Mouse (Mus musculus) intestine, embryonic 16.5 days (tissue): ENCODE results near the gene Tecr. TPM values are rescaled to one million over a fixed set of nuclear protein-coding genes. Genes with fewer than 3 reads are reported as not detected.
"Not testable (repeated sequence)": the region's sequence is repeated elsewhere in the genome, so short reads cannot be mapped to it uniquely, and the experiment has no call there.

Experiments
- ATAC-seq: fragments of 200-750 bp; cut with Nextera tagmentation; 2 replicates; pipeline ENCODE4 v1.8.0; 2017; ENCODE audit warnings: moderate TSS enrichment, moderate library complexity
- H3K27ac ChIP-seq: fragments of 300-500 bp; sonication (generic); 2 replicates; pipeline ENCODE4 v1.5.1; 2014; ENCODE audit warnings: mild to moderate bottlenecking, low read length
- H3K27me3 ChIP-seq: fragments of 300-500 bp; sonication (generic); replicated peaks from 2 replicates; pipeline ENCODE4 v1.6.1; 2014; ENCODE audit warnings: low read length, control low read depth, mixed read lengths; ENCODE audit not compliant: control insufficient read depth, insufficient read depth
- H3K36me3 ChIP-seq: fragments of 300-500 bp; sonication (generic); 2 replicates; pipeline ENCODE4 v1.6.1; 2014; ENCODE audit warnings: low read length, control low read depth; ENCODE audit not compliant: control insufficient read depth, insufficient read depth
- H3K4me1 ChIP-seq: fragments of 300-500 bp; sonication (generic); 2 replicates; pipeline ENCODE4 v1.6.1; 2014; ENCODE audit warnings: low read length, control low read depth, mixed read lengths; ENCODE audit not compliant: control insufficient read depth, insufficient read depth
- H3K4me2 ChIP-seq: fragments of 300-500 bp; sonication (generic); 2 replicates; pipeline ENCODE4 v1.6.1; 2014; ENCODE audit warnings: low read depth, low read length, control low read depth
- H3K4me3 ChIP-seq: fragments of 300-500 bp; sonication (generic); 2 replicates; pipeline ENCODE4 v1.5.1; 2014; ENCODE audit warnings: mild to moderate bottlenecking, low read length
- H3K9ac ChIP-seq: fragments of 300-500 bp; sonication (generic); 2 replicates; pipeline ENCODE4 v1.6.1; 2014; ENCODE audit warnings: low read depth, low read length
- H3K9me3 ChIP-seq: fragments of 300-500 bp; sonication (generic); 2 replicates; pipeline ENCODE4 v1.6.1; 2016; ENCODE audit warnings: low read length, control low read depth; ENCODE audit not compliant: control insufficient read depth
- WGBS: fragments of 180-500 bp; shearing (Covaris S2); extraction: QIAGEN DNeasy Blood & Tissue Kit; methylation state at CpG from one replicate; pipeline ENCODE4 v1.1.7; 2014; 5-methylcytosine and 5-hydroxymethylcytosine counted together
- polyA plus RNA-seq: library from polyadenylated mRNA; unstranded; fragments of >200 nt; fragmentation: Nextera tagmentation; extraction: Ambion mirVana; gene quantifications from 2 replicates; pipeline ENCODE4 v1.2.1, GENCODE M21; 2015

Gene Tecr
- polyA plus RNA-seq, 1 experiment from 2014 or later: 691 TPM

DNA sequence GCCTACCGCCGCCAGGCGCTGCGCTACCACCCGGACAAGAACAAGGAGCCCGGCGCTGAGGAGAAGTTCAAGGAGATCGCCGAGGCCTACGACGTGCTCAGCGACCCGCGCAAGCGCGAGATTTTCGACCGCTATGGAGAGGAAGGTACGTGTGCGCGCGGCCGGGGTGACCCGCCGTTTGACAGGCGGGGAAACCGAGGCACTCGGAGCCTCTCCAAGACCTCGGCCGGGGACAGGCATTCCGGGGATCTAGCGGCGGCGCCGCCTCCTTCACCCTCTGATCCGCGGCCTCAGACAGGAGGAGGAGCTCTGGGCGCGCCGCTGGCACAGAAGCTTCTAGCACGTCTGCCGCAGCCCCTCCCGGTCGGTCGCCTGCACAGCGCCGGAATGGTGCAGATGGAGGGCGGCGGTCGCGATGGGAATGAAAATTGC lies 643 bp upstream of the Tecr start:
- peaks cover 15% of the 10 kb centered on the region for H3K36me3 ChIP-seq
- H3K27ac ChIP-seq: peak overlapping the region; percentile 99
- H3K9ac ChIP-seq: peak overlapping the region; percentile 93
- H3K9me3 ChIP-seq: no peaks in the 10 kb centered on the region
- no peaks in the 10 kb centered on the region for H3K27me3 ChIP-seq
- ATAC-seq: peak; percentile 82
- peak overlapping the region; percentile 79 for H3K4me3 ChIP-seq
- H3K4me1 ChIP-seq: peaks cover 20% of the 10 kb centered on the region
- H3K4me2 ChIP-seq: peak overlapping the region; percentile 85
- 0% methylated on average over 51 of the region's 51 CpGs for WGBS

DNA sequence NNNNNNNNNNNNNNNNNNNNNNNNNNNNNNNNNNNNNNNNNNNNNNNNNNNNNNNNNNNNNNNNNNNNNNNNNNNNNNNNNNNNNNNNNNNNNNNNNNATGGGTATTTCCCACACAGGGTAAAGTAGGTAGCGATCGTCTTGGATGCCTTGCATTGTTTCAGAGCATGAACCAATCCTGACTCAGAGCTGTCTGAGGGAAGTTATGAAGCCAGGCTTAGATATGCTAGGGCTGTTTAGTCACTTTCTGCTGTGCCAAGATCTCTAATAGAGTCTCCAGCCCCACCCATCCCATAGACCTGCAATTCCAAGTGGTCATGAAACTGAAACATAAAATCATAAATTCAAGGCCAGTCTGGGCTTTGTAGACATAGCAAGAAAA lies 5.1 kb downstream of the Tecr start:
- Histone ChIP-seq H3K4me2 (no peak overlapping the region), H3K36me3 (no peaks in the 10 kb centered on the region), H3K4me3 (no peak overlapping the region), H3K27me3 (no peaks in the 10 kb centered on the region), H3K27ac (peak overlapping the region; percentile 53), H3K9me3 (no peaks in the 10 kb centered on the region), H3K9ac (no peak overlapping the region), H3K4me1 (peaks cover 4% of the 10 kb centered on the region; the same call in 1 of the 2 replicates)
- WGBS: 62% methylated on average over 2 of the region's 2 CpGs
- peak; percentile 64 for ATAC-seq

DNA sequence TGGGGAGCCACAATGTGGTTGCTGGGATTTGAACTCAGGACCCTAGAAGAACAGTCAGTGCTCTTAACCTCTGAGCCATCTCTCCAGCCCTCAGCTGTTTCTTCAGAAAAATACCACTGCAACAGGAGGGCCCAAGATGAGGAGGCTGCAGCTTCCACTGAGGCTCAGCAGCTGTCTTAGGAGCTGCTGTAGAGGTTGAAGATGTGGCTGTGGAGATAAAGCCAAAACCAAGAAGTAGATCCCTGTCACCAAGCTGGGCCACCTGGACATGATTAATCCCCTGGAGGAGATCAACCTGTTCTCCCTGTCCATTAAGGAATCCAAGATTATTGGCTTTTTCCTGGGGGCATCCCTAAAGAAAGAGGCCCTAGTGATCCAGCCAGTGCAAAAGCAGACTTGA lies 8.0 kb downstream of the Tecr start:
- ATAC-seq: no peak
- Histone ChIP-seq H3K27me3 (no peaks in the 10 kb centered on the region), H3K4me2 (no peak overlapping the region), H3K9ac (no peak overlapping the region), H3K9me3 (no peaks in the 10 kb centered on the region), H3K36me3 (no peaks in the 10 kb centered on the region), H3K4me1 (peaks cover under 1% of the 10 kb centered on the region; the same call in 1 of the 2 replicates), H3K27ac (no peak overlapping the region), H3K4me3 (no peak overlapping the region)

- ATAC-seq: no peak
- H3K9me3 ChIP-seq: no peaks in the 10 kb centered on the region
- no peaks in the 10 kb centered on the region for H3K36me3 ChIP-seq
- H3K4me3 ChIP-seq: no peak overlapping the region
- H3K27ac ChIP-seq: no peak overlapping the region
- WGBS: 19% methylated on average over 1 of the region's 1 CpGs
- H3K4me2 ChIP-seq: no peak overlapping the region
- peaks cover 5% of the 10 kb centered on the region for H3K4me1 ChIP-seq
- no peaks in the 10 kb centered on the region for H3K27me3 ChIP-seq
- no peak overlapping the region for H3K9ac ChIP-seq
Measured at GRCm38 (mm10) chr8:83598146-83598545, 9.6 kb downstream of the Tecr start.

GRCm38 (mm10) chr8:83596369-83596768 lies 11.4 kb downstream of the Tecr start:
- 26% methylated on average over 3 of the region's 3 CpGs for WGBS
- Histone ChIP-seq H3K4me3 (no peak overlapping the region), H3K9ac (no peak overlapping the region), H3K27me3 (no peaks in the 10 kb centered on the region), H3K27ac (no peak overlapping the region), H3K4me1 (peaks cover 17% of the 10 kb centered on the region), H3K9me3 (no peaks in the 10 kb centered on the region), H3K4me2 (no peak overlapping the region), H3K36me3 (no peaks in the 10 kb centered on the region)
- ATAC-seq: no peak

- Histone ChIP-seq H3K27ac (peak overlapping the region; percentile 90), H3K9ac (peak overlapping the region; percentile 76), H3K4me3 (peak overlapping the region; percentile 86), H3K4me2 (peak overlapping the region; percentile 75), H3K4me1 (peaks cover 20% of the 10 kb centered on the region)
- 49% methylated on average over 3 of the region's 3 CpGs for WGBS
- ATAC-seq, H3K9me3 ChIP-seq, H3K27me3 ChIP-seq, H3K36me3 ChIP-seq: not testable (repeated sequence)
Measured at GRCm38 (mm10) chr8:83595050-83595345, 12.8 kb downstream of the Tecr start.

DNA sequence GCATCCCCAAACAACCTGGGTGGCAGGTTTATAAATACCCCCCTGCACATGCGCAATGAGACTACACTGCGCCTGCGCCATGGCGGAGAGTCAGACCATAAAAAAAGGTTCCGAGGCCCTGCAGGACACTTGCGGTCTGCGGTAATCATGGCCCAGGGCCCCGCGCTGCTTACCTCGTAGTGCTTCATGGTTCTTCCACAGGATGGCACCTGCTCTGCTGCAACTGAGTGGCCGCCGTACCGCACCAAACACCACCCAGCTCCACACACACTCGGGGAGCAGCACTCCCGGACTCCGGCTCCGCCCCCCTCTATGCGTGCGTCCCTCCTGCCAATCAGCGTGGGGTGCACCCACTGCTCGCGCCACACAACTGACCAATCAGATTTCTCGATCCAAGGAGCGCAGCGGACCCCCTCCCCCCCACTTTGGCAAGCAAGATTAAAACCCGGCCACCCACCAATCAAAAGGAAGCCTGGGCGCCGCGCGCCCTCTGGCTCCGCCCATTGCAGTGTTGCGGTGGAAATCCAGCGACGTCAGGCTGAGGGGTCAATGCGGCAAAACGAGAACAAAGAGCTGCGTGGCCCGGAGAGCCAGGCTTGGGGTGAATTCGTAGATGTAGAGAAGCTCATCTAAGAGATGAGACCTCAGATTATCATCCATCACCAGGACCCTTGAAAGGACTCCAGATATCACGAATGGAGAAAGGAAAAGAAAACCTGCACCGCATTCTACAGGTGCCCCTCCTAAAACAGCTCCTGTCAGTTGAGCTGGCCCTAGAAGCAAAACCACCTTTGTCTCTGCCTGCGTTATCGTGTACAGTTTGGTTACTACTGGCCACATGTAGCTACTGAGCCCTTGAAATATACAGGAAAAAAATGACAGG lies 13.4 kb downstream of the Tecr start:
- WGBS: under 1% methylated on average over 43 of the region's 43 CpGs
- Histone ChIP-seq H3K36me3 (no peaks in the 10 kb centered on the region), H3K27me3 (no peaks in the 10 kb centered on the region), H3K9me3 (no peaks in the 10 kb centered on the region), H3K27ac (peak overlapping the region; percentile 92), H3K4me1 (peaks cover 22% of the 10 kb centered on the region), H3K4me2 (peak overlapping the region; percentile 79), H3K9ac (peak overlapping the region; percentile 90), H3K4me3 (peak overlapping the region; percentile 86)
- ATAC-seq: peak; percentile 99

GRCm38 (mm10) chr8:83593325-83594166 lies 14.2 kb downstream of the Tecr start:
- Histone ChIP-seq H3K4me3 (peak overlapping the region; percentile 86), H3K36me3 (no peaks in the 10 kb centered on the region), H3K9me3 (no peaks in the 10 kb centered on the region), H3K27me3 (no peaks in the 10 kb centered on the region), H3K4me1 (peaks cover 26% of the 10 kb centered on the region), H3K27ac (peak overlapping the region; percentile 92), H3K9ac (peak overlapping the region; percentile 90), H3K4me2 (peak overlapping the region; percentile 79)
- WGBS: 3% methylated on average over 22 of the region's 22 CpGs
- peak; percentile 52 for ATAC-seq

DNA sequence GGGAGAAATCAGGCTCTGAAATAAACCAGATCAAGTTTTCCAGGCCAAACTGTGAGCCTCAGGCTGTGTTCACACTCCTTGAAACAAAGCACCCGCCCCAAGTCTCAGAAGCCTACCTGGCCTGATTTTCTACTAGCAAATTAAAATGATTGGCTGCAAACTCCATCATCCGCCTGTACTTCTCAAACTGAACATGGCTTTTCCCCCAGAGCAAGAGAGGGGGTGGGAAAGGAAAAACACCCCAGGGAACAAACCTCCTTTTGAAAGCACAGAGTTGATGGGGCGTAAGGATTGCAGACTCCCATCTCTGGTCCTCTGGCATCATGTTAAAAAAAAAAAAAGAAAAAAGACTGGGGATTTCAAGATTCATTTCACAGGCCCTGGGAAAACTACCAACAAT lies 15.1 kb downstream of the Tecr start:
- ATAC-seq: no peak
- H3K36me3 ChIP-seq: no peaks in the 10 kb centered on the region
- 46% methylated on average over 3 of the region's 3 CpGs for WGBS
- no peaks in the 10 kb centered on the region for H3K9me3 ChIP-seq
- peak overlapping the region; percentile 86 for H3K4me3 ChIP-seq
- H3K27ac ChIP-seq: no peak overlapping the region
- peak overlapping the region; percentile 55 for H3K9ac ChIP-seq
- H3K4me2 ChIP-seq: peak overlapping the region; percentile 79
- H3K4me1 ChIP-seq: peaks cover 29% of the 10 kb centered on the region
- no peaks in the 10 kb centered on the region for H3K27me3 ChIP-seq
